Mouse (Mus musculus) CH12.LX (cell line): ENCODE data around the gene Chrna10. TPM values are rescaled to one million over a fixed set of nuclear protein-coding genes. Genes with fewer than 3 reads are reported as not detected.

Experiments used
- DNase-seq: peaks from one replicate; pipeline ENCODE4 v3.0.0-alpha.2; 2013; ENCODE audit errors: extremely low read depth
- H3K27ac ChIP-seq: 2 replicates; pipeline ENCODE4 v1.5.1; 2012; ENCODE audit warnings: low read depth, mild to moderate bottlenecking, control low read depth, moderate library complexity; ENCODE audit not compliant: insufficient read depth
- H3K27me3 ChIP-seq: replicated peaks from 2 replicates; pipeline ENCODE3; 2012; ENCODE audit warnings: inconsistent platforms
- H3K36me3 ChIP-seq, 2 experiments: replicated peaks in 1 of 2; 2 replicates each; pipeline versions ENCODE3 to v1.6.1; 2012; ENCODE audit warnings: inconsistent platforms in 1 of 2, low read length in 1 of 2, mild to moderate bottlenecking in 1 of 2, mixed read lengths in 1 of 2, moderate library complexity in 1 of 2; ENCODE audit not compliant: control insufficient read depth in 1 of 2, insufficient read depth in 1 of 2
- H3K4me1 ChIP-seq, 2 experiments: 2 replicates each; pipeline ENCODE4 v1.6.1; 2012; ENCODE audit warnings: inconsistent platforms in 1 of 2, moderate library complexity in 1 of 2; ENCODE audit not compliant: insufficient read depth in 2 of 2, control insufficient read depth in 1 of 2
- H3K4me2 ChIP-seq: 2 replicates; pipeline ENCODE4 v1.6.1; 2012; ENCODE audit warnings: low read depth, mild to moderate bottlenecking, control low read depth; ENCODE audit not compliant: poor library complexity, insufficient read depth, severe bottlenecking
- H3K4me3 ChIP-seq, 3 experiments: fragments of 150-350 bp in 1 of 3; sonication (generic) in 1 of 3; replicated peaks in 1 of 3; 2 replicates each; pipeline versions ENCODE3 to v1.5.1; 2011 to 2012; ENCODE audit warnings: low read depth in 2 of 3, low read length in 2 of 3, mild to moderate bottlenecking in 2 of 3, moderate library complexity in 2 of 3, control low read depth in 1 of 3, improper control_type of control experiment in 1 of 3, inconsistent platforms in 1 of 3, mixed read lengths in 1 of 3; ENCODE audit not compliant: poor library complexity in 1 of 3
- H3K79me2 ChIP-seq: replicated peaks from 2 replicates; pipeline ENCODE4 v1.6.1; 2012; ENCODE audit warnings: mild to moderate bottlenecking, moderate library complexity; ENCODE audit not compliant: control insufficient read depth, poor library complexity, insufficient read depth, severe bottlenecking; ENCODE audit errors: extremely low read depth
- H3K9ac ChIP-seq: 2 replicates; pipeline ENCODE4 v1.6.1; 2012; ENCODE audit warnings: low read depth, mild to moderate bottlenecking, control low read depth, moderate library complexity; ENCODE audit not compliant: insufficient read depth
- H3K9me3 ChIP-seq: replicated peaks from 2 replicates; pipeline ENCODE3; 2012; ENCODE audit warnings: low read length, inconsistent platforms, mixed read lengths
- BHLHE40 ChIP-seq: IDR thresholded peaks from 2 replicates; pipeline ENCODE4 v1.6.1; 2011; ENCODE audit warnings: mild to moderate bottlenecking, low read depth, low read length, improper control_type of control experiment
- CHD2 ChIP-seq: IDR thresholded peaks from 2 replicates; pipeline ENCODE4 v1.6.1; 2011; ENCODE audit warnings: low read length, improper control_type of control experiment
- CTCF ChIP-seq, 2 experiments: IDR thresholded peaks in 1 of 2; conservative IDR thresholded peaks in 1 of 2; 2 replicates each; pipeline ENCODE4 v1.5.1; 2011 to 2012; ENCODE audit warnings: low read depth in 2 of 2, low read length in 2 of 2, improper control_type of control experiment in 1 of 2, inconsistent platforms in 1 of 2, mild to moderate bottlenecking in 1 of 2, moderate library complexity in 1 of 2
- EP300 ChIP-seq: IDR thresholded peaks from 2 replicates; pipeline ENCODE4 v1.6.1; 2011; ENCODE audit warnings: low read length, improper control_type of control experiment
- ETS1 ChIP-seq: conservative IDR thresholded peaks from 2 replicates; pipeline ENCODE4 v1.6.1; 2012; ENCODE audit warnings: low read depth, mild to moderate bottlenecking, inconsistent platforms, low read length, improper control_type of control experiment, moderate library complexity
- HCFC1 ChIP-seq: IDR thresholded peaks from 2 replicates; pipeline ENCODE4 v1.6.1; 2012; ENCODE audit warnings: low read depth, mild to moderate bottlenecking, inconsistent platforms, low read length, improper control_type of control experiment
- IRF4 ChIP-seq: IDR thresholded peaks from 2 replicates; pipeline ENCODE4 v1.6.1; 2014; ENCODE audit warnings: low read depth, mild to moderate bottlenecking, inconsistent platforms, low read length, improper control_type of control experiment
- JUND ChIP-seq: conservative IDR thresholded peaks from 2 replicates; pipeline ENCODE4 v1.6.1; 2011; ENCODE audit warnings: low read depth, low read length, improper control_type of control experiment
- KAT2A ChIP-seq: IDR thresholded peaks from 2 replicates; pipeline ENCODE4 v1.6.1; 2012; ENCODE audit warnings: low read length, improper control_type of control experiment, inconsistent platforms; ENCODE audit not compliant: insufficient replicate concordance
- MAFK ChIP-seq: IDR thresholded peaks from 2 replicates; pipeline ENCODE4 v1.6.1; 2011; ENCODE audit warnings: low read length, improper control_type of control experiment; ENCODE audit not compliant: insufficient replicate concordance
- MAX ChIP-seq: IDR thresholded peaks from 2 replicates; pipeline ENCODE4 v1.6.1; 2011; ENCODE audit warnings: low read length, improper control_type of control experiment
- MAZ ChIP-seq: IDR thresholded peaks from 2 replicates; pipeline ENCODE4 v1.6.1; 2012; ENCODE audit warnings: low read depth, mild to moderate bottlenecking, inconsistent platforms, low read length, improper control_type of control experiment, moderate library complexity
- MXI1 ChIP-seq: IDR thresholded peaks from 2 replicates; pipeline ENCODE4 v1.6.1; 2011; ENCODE audit warnings: mild to moderate bottlenecking, low read depth, low read length, improper control_type of control experiment
- MYC ChIP-seq: IDR thresholded peaks from 2 replicates; pipeline ENCODE4 v1.6.1; 2011; ENCODE audit warnings: low read depth, mild to moderate bottlenecking, improper control_type of control experiment, low read length
- NELFE ChIP-seq: IDR thresholded peaks from 2 replicates; pipeline ENCODE4 v1.6.1; 2011; ENCODE audit warnings: low read depth, low read length, improper control_type of control experiment
- NRF1 ChIP-seq: IDR thresholded peaks from 2 replicates; pipeline ENCODE4 v1.6.1; 2014; ENCODE audit warnings: low read depth, mild to moderate bottlenecking, inconsistent platforms, low read length, improper control_type of control experiment, moderate library complexity
- PAX5 ChIP-seq: IDR thresholded peaks from 2 replicates; pipeline ENCODE4 v1.6.1; 2012; ENCODE audit warnings: low read length, inconsistent platforms, mixed read lengths
- POLR2A ChIP-seq: IDR thresholded peaks from 2 replicates; pipeline ENCODE4 v1.6.1; 2011; ENCODE audit warnings: low read depth, mild to moderate bottlenecking, improper control_type of control experiment, low read length
- POLR2AphosphoS2 ChIP-seq: IDR thresholded peaks from 2 replicates; pipeline ENCODE4 v1.6.1; 2011; ENCODE audit warnings: low read depth, low read length, improper control_type of control experiment
- RAD21 ChIP-seq: IDR thresholded peaks from 2 replicates; pipeline ENCODE4 v1.6.1; 2011; ENCODE audit warnings: low read depth, mild to moderate bottlenecking, low read length, improper control_type of control experiment, moderate library complexity
- RCOR1 ChIP-seq: conservative IDR thresholded peaks from 2 replicates; pipeline ENCODE4 v1.6.1; 2012; ENCODE audit warnings: low read depth, mild to moderate bottlenecking, inconsistent platforms, low read length, improper control_type of control experiment
- SIN3A ChIP-seq: IDR thresholded peaks from 2 replicates; pipeline ENCODE4 v1.6.1; 2012; ENCODE audit warnings: low read length, improper control_type of control experiment, inconsistent platforms
- SMC3 ChIP-seq: IDR thresholded peaks from 2 replicates; pipeline ENCODE4 v1.6.1; 2011; ENCODE audit warnings: low read depth, low read length, improper control_type of control experiment
- TBP ChIP-seq: conservative IDR thresholded peaks from 2 replicates; pipeline ENCODE4 v1.6.1; 2011; ENCODE audit warnings: low read depth, low read length, improper control_type of control experiment
- TCF12 ChIP-seq: IDR thresholded peaks from 2 replicates; pipeline ENCODE4 v1.6.1; 2014; ENCODE audit warnings: low read depth, mild to moderate bottlenecking, inconsistent platforms, low read length, improper control_type of control experiment
- UBTF ChIP-seq: IDR thresholded peaks from 2 replicates; pipeline ENCODE4 v1.6.1; 2012; ENCODE audit warnings: low read depth, mild to moderate bottlenecking, inconsistent platforms, low read length, improper control_type of control experiment, moderate library complexity
- USF2 ChIP-seq: conservative IDR thresholded peaks from 2 replicates; pipeline ENCODE4 v1.6.1; 2011; ENCODE audit warnings: low read depth, low read length, improper control_type of control experiment
- ZKSCAN1 ChIP-seq: IDR thresholded peaks from 2 replicates; pipeline ENCODE4 v1.6.1; 2012; ENCODE audit warnings: low read depth, inconsistent platforms, low read length, improper control_type of control experiment, borderline replicate concordance
- ZMIZ1 ChIP-seq: IDR thresholded peaks from 2 replicates; pipeline ENCODE4 v1.6.1; 2012; ENCODE audit warnings: low read depth, mild to moderate bottlenecking, inconsistent platforms, low read length, improper control_type of control experiment
- dilution Hi-C: fragments of 300-500 bp; cut with MboI; formaldehyde crosslinking; loops from 2 replicates; pipeline ENCODE4 v1.14.3; 2020; ENCODE audit warnings: low sequenced_read_pairs; ENCODE audit not compliant: extremely low pct_unique_long_range_greater_than_20kb, extremely low pct_ligation_motif_present
- in situ Hi-C: fragments of 300-500 bp; cut with MboI; formaldehyde crosslinking; loops from 3 replicates; pipeline ENCODE4 v1.14.3; 2019; ENCODE audit warnings: low sequenced_read_pairs, low pct_ligation_motif_present, low pct_unique_long_range_greater_than_20kb, mixed read lengths
- polyA plus RNA-seq: library from polyadenylated mRNA; unstranded; fragments of >175 nt; gene quantifications from 2 replicates; pipeline ENCODE4 v1.2.1, GENCODE M21; 2012; ENCODE audit warnings: low read depth; ENCODE audit not compliant: insufficient read length
- total RNA-seq, 2 experiments: library from RNA; depleted of rRNA; stranded (reverse); fragments of 300-350 nt in 1 of 2; fragments of >200 nt in 1 of 2; gene quantifications; 2 replicates each; pipeline ENCODE4 v1.2.3; 2012 to 2014

Gene Chrna10
- total and polyA plus RNA-seq, 3 experiments = not detected

- Histone ChIP-seq H3K36me3 (no peaks in the 10 kb centered on the region), H3K4me2 (no peak overlapping the region), H3K27me3 (no peaks in the 10 kb centered on the region), H3K9me3 (no peaks in the 10 kb centered on the region), H3K9ac (no peak overlapping the region), H3K4me3 (no peak overlapping the region), H3K79me2 (no peaks in the 10 kb centered on the region), H3K4me1 (no peaks in the 10 kb centered on the region; a peak in 1 of 4 replicates), H3K27ac (no peak overlapping the region)
- dilution Hi-C loops (no loop called here), in situ Hi-C loops (no loop called here)
- no peak for DNase-seq
- no peak for TF ChIP-seq CTCF (conservative IDR thresholded peaks at IDR 0.05 in 1 of 2, IDR thresholded peaks at IDR 0.05 in 1 of 2; ENCODE audit: low read depth in 2 of 2, low read length in 2 of 2)
- no peak for TF ChIP-seq ETS1
- TF ChIP-seq RAD21 = no peak
- no peak for TF ChIP-seq UBTF
- no peak for TF ChIP-seq NRF1
- TF ChIP-seq POLR2AphosphoS2 = no peak
- TF ChIP-seq KAT2A = no peak
- TF ChIP-seq PAX5 = no peak
- no peak for TF ChIP-seq BHLHE40
- TF ChIP-seq MAX = no peak
- TF ChIP-seq USF2 = no peak
- TF ChIP-seq SMC3 = no peak
- no peak for TF ChIP-seq TCF12
- TF ChIP-seq SIN3A = no peak
- TF ChIP-seq MAZ = no peak
- no peak for TF ChIP-seq POLR2A
- no peak for TF ChIP-seq CHD2
- TF ChIP-seq MXI1 = no peak
Measured at GRCm38 (mm10) chr7:102108206-102108605, 8.4 kb downstream of the Chrna10 start.

GRCm38 (mm10) chr7:102106700-102107141 lies 9.9 kb downstream of the Chrna10 start:
- Histone ChIP-seq H3K4me1 (peaks cover 0 to 2% of the 10 kb centered on the region in 2 experiments; a peak in 1 of 4 replicates), H3K27ac (no peak overlapping the region), H3K4me3 (no peak overlapping the region), H3K27me3 (no peaks in the 10 kb centered on the region), H3K36me3 (no peaks in the 10 kb centered on the region), H3K9me3 (no peaks in the 10 kb centered on the region), H3K9ac (no peak overlapping the region), H3K4me2 (no peak overlapping the region), H3K79me2 (no peaks in the 10 kb centered on the region)
- dilution Hi-C loops (no loop called here), in situ Hi-C loops (no loop called here)
- DNase-seq = no peak
- TF ChIP-seq TBP = no peak
- no peak for TF ChIP-seq JUND
- TF ChIP-seq MAZ = no peak
- no peak for TF ChIP-seq MYC
- no peak for TF ChIP-seq RCOR1
- no peak for TF ChIP-seq MAFK
- TF ChIP-seq UBTF = no peak
- TF ChIP-seq NELFE = no peak
- TF ChIP-seq POLR2A = no peak
- TF ChIP-seq IRF4 = no peak
- no peak for TF ChIP-seq SIN3A
- no peak for TF ChIP-seq ZMIZ1
- TF ChIP-seq MXI1 = no peak
- no peak for TF ChIP-seq CTCF (conservative IDR thresholded peaks at IDR 0.05 in 1 of 2, IDR thresholded peaks at IDR 0.05 in 1 of 2; ENCODE audit: low read depth in 2 of 2, low read length in 2 of 2)
- TF ChIP-seq ZKSCAN1 = no peak
- TF ChIP-seq SMC3 = no peak
- TF ChIP-seq EP300 = no peak
- TF ChIP-seq HCFC1 = no peak
